Mouse (Mus musculus) stomach, postnatal 0 days (tissue): ENCODE data around the gene Atg4a-ps.

Source experiments
- CTCF ChIP-seq: IDR thresholded peaks from 2 replicates; pipeline ENCODE4 v1.5.1; 2016; ENCODE audit warnings: antibody characterized with exemption, low read depth, mild to moderate bottlenecking, moderate library complexity
- EP300 ChIP-seq: optimal IDR thresholded peaks from 2 replicates; pipeline ENCODE3; 2016; ENCODE audit warnings: antibody characterized with exemption

- TF ChIP-seq EP300 = no peak
- TF ChIP-seq CTCF = no peak
Observed at GRCm38 (mm10) chr3:103660012-103660411, 14.1 kb upstream of the Atg4a-ps start.
